In genomic region chr14:48138138-48138537, GRCm38 (mm10) we compare ENCODE assay signal across 7 mouse cellular contexts. TPM values are rescaled to one million over a fixed set of nuclear protein-coding genes. Genes with fewer than 3 reads are reported as not detected.
DNase-seq lines count a peak whose midpoint lies in the region; ATAC-seq and TF ChIP-seq lines count a peak whose summit lies in the region.

No protein-coding gene starts in this region.

- no peak for TF ChIP-seq EP300 in lung, postnatal 0 days (IDR thresholded peaks at IDR 0.05)

- ATAC-seq in hindbrain, embryonic 15.5 days (ENCODE audit: low FRiP score, low read depth) = 0 out of 2 replicates have a peak, but pooled peaks have one; percentile 35
- peak; percentile 59 for ATAC-seq in lung, postnatal 0 days

- peaks cover 45% of the 10 kb centered on the region for H3K4me1 ChIP-seq in hindbrain, embryonic 15.5 days (replicated peaks)
- H3K4me1 ChIP-seq in hindbrain, embryonic 10.5 days (replicated peaks) = peaks cover 86% of the 10 kb centered on the region
- peaks cover 28% of the 10 kb centered on the region for H3K4me1 ChIP-seq in lung, postnatal 0 days (ENCODE audit: insufficient read depth, low read depth, low read length)

- H3K36me3 ChIP-seq in hindbrain, embryonic 15.5 days = no peaks in the 10 kb centered on the region
- H3K36me3 ChIP-seq in hindbrain, embryonic 10.5 days = peaks cover 6% of the 10 kb centered on the region; the same call in 1 of the 2 replicates
- no peaks in the 10 kb centered on the region for H3K36me3 ChIP-seq in lung, postnatal 0 days (ENCODE audit: insufficient read depth, low read length)

- DNase-seq in hindbrain, embryonic 10.5 days (ENCODE audit: low spot score) = no peak
- DNase-seq in brain, adult 2 months (ENCODE audit: low read depth, low spot score) = peak; percentile 65
- peak; percentile 48 to 54 for DNase-seq in cerebellum, postnatal 36 days
- DNase-seq in lung, postnatal 0 days (ENCODE audit: low spot score) = peak; percentile 78
- no peak for DNase-seq in layer of hippocampus, adult 9-10 months (ENCODE audit: low spot score)
- DNase-seq in spleen, adult 18-20 months = no peak

- H3K27ac ChIP-seq in hindbrain, embryonic 15.5 days (replicated peaks) = no peak overlapping the region
- no peak overlapping the region for H3K27ac ChIP-seq in hindbrain, embryonic 10.5 days
- no peak overlapping the region for H3K27ac ChIP-seq in lung, postnatal 0 days (ENCODE audit: low read length)

- H3K9ac ChIP-seq in hindbrain, embryonic 15.5 days = no peak overlapping the region
- H3K9ac ChIP-seq in lung, postnatal 0 days (replicated peaks; ENCODE audit: low read depth) = no peak overlapping the region

- no peak overlapping the region for H3K4me3 ChIP-seq in hindbrain, embryonic 15.5 days
- H3K4me3 ChIP-seq in hindbrain, embryonic 10.5 days = no peak overlapping the region
- no peak overlapping the region for H3K4me3 ChIP-seq in lung, postnatal 0 days (ENCODE audit: low read depth, low read length)

- WGBS in hindbrain, embryonic 15.5 days = 51% methylated on average over 8 of the region's 8 CpGs
- WGBS in hindbrain, embryonic 10.5 days = 54% methylated on average over 8 of the region's 8 CpGs
- WGBS in lung, postnatal 0 days = 49% methylated on average over 8 of the region's 8 CpGs

- no peaks in the 10 kb centered on the region for H3K27me3 ChIP-seq in hindbrain, embryonic 15.5 days
- H3K27me3 ChIP-seq in hindbrain, embryonic 10.5 days (ENCODE audit: insufficient read depth, poor library complexity, severe bottlenecking) = no peaks in the 10 kb centered on the region
- H3K27me3 ChIP-seq in lung, postnatal 0 days (replicated peaks; ENCODE audit: insufficient read depth, low read length) = no peaks in the 10 kb centered on the region

- no peaks in the 10 kb centered on the region for H3K9me3 ChIP-seq in hindbrain, embryonic 15.5 days
- H3K9me3 ChIP-seq in hindbrain, embryonic 10.5 days = no peaks in the 10 kb centered on the region
- H3K9me3 ChIP-seq in lung, postnatal 0 days (ENCODE audit: low read length) = no peaks in the 10 kb centered on the region

- no peak overlapping the region for H3K4me2 ChIP-seq in hindbrain, embryonic 15.5 days
- H3K4me2 ChIP-seq in lung, postnatal 0 days (replicated peaks; ENCODE audit: low read depth, low read length) = no peak overlapping the region

- peak; percentile 83 for TF ChIP-seq CTCF in lung, postnatal 0 days (IDR thresholded peaks at IDR 0.05)

RNA-seq across cellular contexts. Expression of gene Peli2, which starts 17.5 kb away (rescaled TPM):
- 8.7 and 10.7 TPM in 2 replicates for polyA plus RNA-seq in hindbrain, embryonic 15.5 days (2015; fragmentation: Nextera tagmentation; extraction: Ambion mirVana)
- polyA plus RNA-seq in hindbrain, embryonic 10.5 days (2016; fragmentation: Nextera tagmentation; extraction: Ambion mirVana) = 16.0 and 16.9 TPM in 2 replicates
- 9.6 and 11.7 TPM in 2 replicates for polyA plus RNA-seq in lung, postnatal 0 days (2015; fragmentation: Nextera tagmentation; extraction: Ambion mirVana)

Comparison
In these comparisons a context has a peak if more than half of its experiments do, and no peak if none do; other contexts are left out.
1. DNase-seq: peak in brain, adult 2 months (single experiment), cerebellum, postnatal 36 days (2 of 2) and lung, postnatal 0 days (single experiment); none in hindbrain, embryonic 10.5 days (single experiment), layer of hippocampus, adult 9-10 months (single experiment) and spleen, adult 18-20 months (0 of 2).